Mouse (Mus musculus) heart, postnatal 0 days (tissue): ENCODE data around the gene 1700023F06Rik. TPM values are rescaled to one million over a fixed set of nuclear protein-coding genes. Genes with fewer than 3 reads are reported as not detected.

Experiments used
- ATAC-seq: fragments of 200-750 bp; cut with Nextera tagmentation; 2 replicates; pipeline ENCODE4 v1.8.0; 2017; ENCODE audit warnings: low read depth, moderate number of reproducible peaks, moderate library complexity; ENCODE audit not compliant: insufficient read depth
- DNase-seq: peaks from one replicate; pipeline ENCODE4 v3.0.0-alpha.2; 2016; ENCODE audit warnings: low spot score
- H3K27ac ChIP-seq: fragments of 300-500 bp; sonication (generic); 2 replicates; pipeline ENCODE4 v1.5.1; 2014; ENCODE audit warnings: low read depth, mild to moderate bottlenecking
- H3K27me3 ChIP-seq: fragments of 300-500 bp; sonication (generic); 2 replicates; pipeline ENCODE4 v1.6.1; 2014; ENCODE audit warnings: low read length, mixed read lengths; ENCODE audit not compliant: control insufficient read depth, insufficient read depth
- H3K36me3 ChIP-seq: fragments of 300-500 bp; sonication (generic); replicated peaks from 2 replicates; pipeline ENCODE4 v1.6.1; 2014; ENCODE audit warnings: low read length, mixed read lengths; ENCODE audit not compliant: control insufficient read depth, insufficient read depth
- H3K4me1 ChIP-seq: fragments of 300-500 bp; sonication (generic); 2 replicates; pipeline ENCODE4 v1.6.1; 2014; ENCODE audit warnings: antibody characterized with exemption; ENCODE audit not compliant: control insufficient read depth, insufficient read depth
- H3K4me2 ChIP-seq: fragments of 300-500 bp; sonication (generic); 2 replicates; pipeline ENCODE4 v1.6.1; 2014; ENCODE audit warnings: low read depth, mild to moderate bottlenecking, low read length, moderate library complexity
- H3K4me3 ChIP-seq: fragments of 300-500 bp; sonication (generic); 2 replicates; pipeline ENCODE4 v1.5.1; 2014; ENCODE audit warnings: low read depth, low read length
- H3K9ac ChIP-seq: fragments of 300-500 bp; sonication (generic); replicated peaks from 2 replicates; pipeline ENCODE4 v1.6.1; 2014; ENCODE audit warnings: low read depth, low read length, mixed read lengths
- H3K9me3 ChIP-seq: fragments of 300-500 bp; sonication (generic); replicated peaks from 2 replicates; pipeline ENCODE4 v1.6.1; 2016; ENCODE audit warnings: low read length; ENCODE audit not compliant: control insufficient read depth
- CTCF ChIP-seq: IDR thresholded peaks from 2 replicates; pipeline ENCODE4 v1.5.1; 2016; ENCODE audit warnings: antibody characterized with exemption, control low read depth, low read depth
- EP300 ChIP-seq: IDR thresholded peaks from 2 replicates; pipeline ENCODE4 v1.6.1; 2016; ENCODE audit warnings: antibody characterized with exemption, low read depth
- WGBS: fragments of 180-500 bp; shearing (Covaris S2); extraction: QIAGEN DNeasy Blood & Tissue Kit; methylation state at CpG from one replicate; pipeline ENCODE4 v1.1.7; 2014; 5-methylcytosine and 5-hydroxymethylcytosine counted together
- polyA plus RNA-seq: library from polyadenylated mRNA; unstranded; fragments of >200 nt; fragmentation: Nextera tagmentation; extraction: Ambion mirVana; gene quantifications from 2 replicates; pipeline ENCODE4 v1.2.1, GENCODE M21; 2015
- total RNA-seq: library from RNA; depleted of rRNA; stranded (reverse); fragments of >200 nt; gene quantifications from 2 replicates; pipeline ENCODE4 v1.2.3, GENCODE M21; 2014; ENCODE audit warnings: low replicate concordance

1700023F06Rik gene
- total and polyA plus RNA-seq, 2 experiments from 2014 or later: not detected

DNA sequence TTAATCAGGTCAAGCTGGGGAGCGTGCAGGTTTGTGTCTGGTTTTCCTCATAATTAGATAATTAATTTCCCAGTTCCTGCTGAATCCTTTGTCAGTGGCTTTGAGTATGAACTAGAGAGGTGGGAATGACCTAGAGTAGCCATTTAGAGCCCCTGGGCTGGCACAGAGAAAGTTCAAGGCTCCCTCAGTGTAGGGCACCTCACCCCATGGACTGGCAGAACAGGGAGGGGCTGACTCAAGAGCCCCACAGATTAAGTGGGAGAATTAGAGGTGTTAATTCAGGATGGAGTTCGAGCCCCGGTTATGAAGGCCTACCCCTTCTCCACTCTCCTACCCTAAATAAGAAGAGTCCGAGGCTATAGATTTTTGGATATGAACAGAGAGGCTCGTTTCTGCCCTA is 38.7 kb downstream of the 1700023F06Rik start:
- WGBS: 93% methylated on average over 5 of the region's 5 CpGs
- H3K9ac ChIP-seq: no peak overlapping the region
- DNase-seq (no peak), ATAC-seq (no peak)
- no peak overlapping the region for H3K27ac ChIP-seq
- H3K9me3 ChIP-seq: no peaks in the 10 kb centered on the region
- H3K4me2 ChIP-seq: no peak overlapping the region; the same call in 1 of the 2 replicates
- H3K36me3 ChIP-seq: no peaks in the 10 kb centered on the region
- 0 out of 2 replicates have a peak, but pooled peaks cover 7% of the 10 kb centered on the region for H3K4me1 ChIP-seq
- H3K27me3 ChIP-seq: peaks cover 26% of the 10 kb centered on the region
- H3K4me3 ChIP-seq: no peak overlapping the region
- TF ChIP-seq CTCF (no peak), EP300 (no peak)

DNA sequence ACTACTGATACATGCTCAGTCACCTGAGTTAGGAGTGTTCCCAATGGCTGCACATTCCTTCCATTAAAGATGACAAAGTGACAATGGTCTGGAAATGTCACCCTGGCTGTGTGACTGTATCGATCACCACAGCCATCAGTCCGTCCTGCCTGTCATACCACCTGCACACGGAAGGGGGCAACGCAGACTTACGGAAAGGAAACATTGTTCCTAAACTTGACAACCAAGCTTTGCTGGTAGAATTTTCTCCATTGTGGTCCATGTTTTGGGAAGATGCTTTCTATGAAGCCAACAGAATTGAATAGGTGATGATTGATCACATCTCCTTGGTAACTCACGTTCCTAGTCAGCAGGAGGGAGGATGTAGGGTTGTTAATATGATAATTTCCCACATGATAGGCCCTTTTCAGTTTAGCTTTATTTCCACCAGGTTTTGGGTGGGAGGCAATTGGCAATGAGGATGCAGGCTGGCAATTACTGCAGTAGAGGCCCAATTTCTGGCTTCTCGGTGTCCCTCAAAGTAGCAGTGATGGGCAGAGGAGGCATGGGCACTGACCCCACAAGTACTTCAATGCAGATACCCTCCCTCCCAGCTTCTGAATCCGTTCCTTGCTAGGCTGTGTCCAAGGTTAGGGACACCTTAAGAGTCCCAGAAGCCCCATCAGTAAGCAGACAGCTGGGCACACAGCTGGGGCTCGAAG is 39.5 kb downstream of the 1700023F06Rik start:
- Histone ChIP-seq H3K27ac (no peak overlapping the region), H3K4me2 (no peak overlapping the region), H3K9ac (no peak overlapping the region), H3K9me3 (no peaks in the 10 kb centered on the region), H3K27me3 (peaks cover 26% of the 10 kb centered on the region), H3K36me3 (no peaks in the 10 kb centered on the region), H3K4me3 (no peak overlapping the region), H3K4me1 (0 out of 2 replicates have a peak, but pooled peaks cover 7% of the 10 kb centered on the region)
- DNase-seq (peak; percentile 53), ATAC-seq (no peak)
- peak; percentile 96 for TF ChIP-seq CTCF
- TF ChIP-seq EP300: no peak
- WGBS: 21% methylated on average over 9 of the region's 9 CpGs

DNA sequence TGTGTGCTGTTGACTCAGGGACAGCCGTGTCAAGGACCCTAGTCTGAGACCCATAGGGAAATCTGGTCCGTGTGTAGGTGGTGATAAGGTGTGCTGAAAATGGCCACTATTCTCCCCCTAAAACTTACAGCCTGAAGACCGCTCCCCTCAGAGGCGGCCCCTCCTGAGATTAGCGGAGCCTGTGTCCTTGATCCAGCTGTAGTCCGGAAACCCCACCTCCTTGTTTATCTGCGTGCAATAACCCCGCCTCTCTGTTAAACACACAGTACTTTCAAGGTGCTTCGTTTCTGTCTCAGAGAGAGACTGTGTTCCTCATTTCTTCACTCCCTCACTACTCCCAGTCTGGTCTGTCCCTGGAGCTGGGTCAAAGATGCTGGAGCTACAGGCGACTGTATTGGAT is 44.0 kb downstream of the 1700023F06Rik start:
- 14% methylated on average over 10 of the region's 10 CpGs for WGBS

DNA sequence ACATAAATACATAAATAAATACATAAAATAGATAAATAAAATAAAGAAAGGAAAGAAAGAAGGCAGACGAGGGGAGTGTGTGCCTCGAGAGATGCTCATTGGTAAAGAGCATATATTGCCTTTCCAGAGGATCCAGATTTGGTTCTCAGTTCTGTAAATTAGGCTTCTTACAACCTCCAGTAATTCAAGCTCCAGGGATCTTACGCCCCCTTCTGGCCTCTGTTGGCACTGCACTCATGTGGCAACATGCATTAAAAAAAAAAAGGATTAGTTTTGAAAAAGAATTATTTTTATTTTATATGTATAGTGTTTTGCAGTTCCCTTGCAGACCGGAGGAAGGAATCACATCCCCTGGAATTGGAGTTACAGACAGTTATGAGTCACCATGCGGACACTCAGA is 46.2 kb downstream of the 1700023F06Rik start:
- Histone ChIP-seq H3K4me2 (no peak overlapping the region), H3K4me3 (no peak overlapping the region), H3K36me3 (no peaks in the 10 kb centered on the region), H3K27me3 (no peaks in the 10 kb centered on the region), H3K9me3 (no peaks in the 10 kb centered on the region), H3K27ac (no peak overlapping the region), H3K4me1 (peaks cover 5% of the 10 kb centered on the region; the same call in 1 of the 2 replicates), H3K9ac (no peak overlapping the region)
- DNase-seq (no peak), ATAC-seq (no peak)
- TF ChIP-seq EP300: no peak
- TF ChIP-seq CTCF: peak; percentile 33
- 86% methylated on average over 5 of the region's 5 CpGs for WGBS

More for the DNA sequence above, 44.0 kb downstream of the 1700023F06Rik start:
- no peak overlapping the region for H3K27ac ChIP-seq
- no peaks in the 10 kb centered on the region for H3K36me3 ChIP-seq
- peak; percentile 15 for DNase-seq
- peaks cover under 1% of the 10 kb centered on the region; the same call in 1 of the 2 replicates for H3K27me3 ChIP-seq
- no peaks in the 10 kb centered on the region for H3K4me1 ChIP-seq
- no peak overlapping the region; the same call in 1 of the 2 replicates for H3K4me2 ChIP-seq
- no peak overlapping the region for H3K9ac ChIP-seq
- TF ChIP-seq CTCF (no peak), EP300 (no peak)
- no peaks in the 10 kb centered on the region for H3K9me3 ChIP-seq
- H3K4me3 ChIP-seq: no peak overlapping the region
- ATAC-seq: no peak

GRCm38 (mm10) chr11:103161449-103161848 is 46.9 kb downstream of the 1700023F06Rik start:
- DNase-seq (no peak), ATAC-seq (no peak)
- Histone ChIP-seq H3K36me3 (no peaks in the 10 kb centered on the region), H3K4me1 (peaks cover 5% of the 10 kb centered on the region; the same call in 1 of the 2 replicates), H3K9me3 (no peaks in the 10 kb centered on the region), H3K27me3 (no peaks in the 10 kb centered on the region), H3K4me3 (no peak overlapping the region), H3K27ac (no peak overlapping the region), H3K9ac (no peak overlapping the region), H3K4me2 (no peak overlapping the region)
- TF ChIP-seq EP300 (no peak), CTCF (0 out of 2 replicates have a peak, but pooled peaks have one; percentile 5)
- WGBS: 75% methylated on average over 7 of the region's 7 CpGs
